Mouse (Mus musculus) large intestine, adult 2 months (tissue): ENCODE data around the gene 1810013L24Rik. TPM values are rescaled to one million over a fixed set of nuclear protein-coding genes. Genes with fewer than 3 reads are reported as not detected.

Experiments used
- DNase-seq: peaks from one replicate; pipeline ENCODE4 v3.0.0-alpha.2; 2012; ENCODE audit warnings: low read depth, low spot score
- WGBS: fragments of 180-500 bp; shearing (Covaris S2); methylation state at CpG from one replicate; pipeline ENCODE4 v1.1.7; 2018; 5-methylcytosine and 5-hydroxymethylcytosine counted together
- polyA plus RNA-seq: library from polyadenylated mRNA; depleted of rRNA; stranded (reverse); fragments of >200 nt; gene quantifications from 2 replicates; pipeline ENCODE4 v1.2.3, GENCODE M21; 2012

Gene 1810013L24Rik
- polyA plus RNA-seq, 1 experiment, result 13.9 TPM

DNA sequence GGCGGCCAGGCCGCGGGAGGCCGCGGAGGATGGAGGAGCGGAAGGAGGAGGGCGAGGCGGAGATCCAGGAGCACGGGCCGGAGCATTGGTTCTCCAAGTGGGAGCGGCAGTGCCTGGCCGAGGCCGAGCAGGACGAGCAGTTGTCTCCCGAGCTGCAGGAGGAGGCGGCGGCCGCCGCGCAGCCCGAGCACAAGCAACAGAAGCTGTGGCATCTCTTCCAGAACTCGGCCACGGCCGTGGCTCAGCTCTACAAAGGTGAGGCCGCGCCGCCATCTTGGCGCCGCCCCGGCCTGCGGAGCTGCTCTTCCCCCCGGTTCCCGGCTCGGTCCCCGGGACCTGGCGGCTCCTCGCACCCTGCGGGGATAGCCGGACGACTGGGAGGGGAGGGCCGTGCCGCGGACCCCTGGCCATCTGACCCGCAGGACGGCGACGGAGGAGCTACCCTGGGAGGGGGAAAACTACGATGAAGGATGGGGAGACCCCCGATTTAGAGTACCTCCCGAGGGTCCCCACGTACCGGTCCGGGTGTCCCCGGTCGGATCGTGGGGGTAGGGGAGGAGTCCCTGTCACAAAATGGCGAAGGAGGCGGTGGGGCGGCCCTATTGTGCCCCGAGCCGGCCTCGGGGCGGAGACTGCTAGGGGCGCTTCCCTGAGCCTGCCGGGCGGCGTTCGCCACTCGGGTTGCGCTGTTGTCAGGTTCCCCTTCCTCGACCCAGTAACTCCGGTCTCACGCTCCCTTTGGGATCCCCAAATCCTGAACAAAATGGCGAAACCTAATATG is 721 bp downstream of the 1810013L24Rik start:
- 0% methylated on average over 73 of the region's 74 CpGs for WGBS
- no peak for DNase-seq

DNA sequence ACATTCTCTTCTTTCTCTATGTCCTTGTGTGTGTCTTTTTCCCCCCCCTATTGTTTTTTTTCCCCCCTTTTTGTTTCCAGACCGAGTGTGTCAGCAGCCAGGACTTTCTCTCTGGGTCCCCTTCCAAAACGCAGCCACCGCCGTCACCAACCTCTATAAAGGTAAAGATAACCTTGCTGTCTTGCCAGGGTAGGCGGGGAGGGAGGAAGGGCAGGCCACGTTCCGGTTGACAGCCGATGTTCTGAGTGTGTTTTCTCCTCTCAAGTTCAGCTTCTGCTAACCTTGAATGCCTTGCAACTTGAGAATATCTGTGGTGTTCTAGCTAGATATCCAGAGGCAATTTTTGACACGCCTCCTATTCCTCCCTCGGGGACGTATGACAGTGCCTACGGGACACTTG is 1.3 kb downstream of the 1810013L24Rik start:
- no peak for DNase-seq
- 3% methylated on average over 12 of the region's 12 CpGs for WGBS

DNA sequence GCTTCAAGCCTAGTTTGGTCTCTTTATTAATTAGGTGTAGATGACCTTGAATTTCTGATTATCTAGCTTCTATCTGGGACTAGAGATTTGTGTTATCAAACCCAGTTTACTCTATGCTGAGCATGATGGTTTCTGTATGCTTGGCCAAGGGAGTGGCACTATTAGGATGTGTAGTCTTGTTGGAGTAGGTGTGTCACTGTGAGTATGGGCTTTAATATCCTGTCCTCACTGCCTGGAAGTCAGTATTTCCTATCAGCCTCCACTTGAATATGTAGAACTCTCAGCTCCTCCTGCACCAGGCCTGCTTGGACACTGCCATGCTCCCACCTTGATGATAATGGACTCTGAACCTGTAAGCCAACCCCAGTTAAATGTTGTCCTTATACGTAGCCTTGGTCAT is 7.0 kb downstream of the 1810013L24Rik start:
- 75% methylated on average over 1 of the region's 1 CpGs for WGBS
- DNase-seq, result no peak

DNA sequence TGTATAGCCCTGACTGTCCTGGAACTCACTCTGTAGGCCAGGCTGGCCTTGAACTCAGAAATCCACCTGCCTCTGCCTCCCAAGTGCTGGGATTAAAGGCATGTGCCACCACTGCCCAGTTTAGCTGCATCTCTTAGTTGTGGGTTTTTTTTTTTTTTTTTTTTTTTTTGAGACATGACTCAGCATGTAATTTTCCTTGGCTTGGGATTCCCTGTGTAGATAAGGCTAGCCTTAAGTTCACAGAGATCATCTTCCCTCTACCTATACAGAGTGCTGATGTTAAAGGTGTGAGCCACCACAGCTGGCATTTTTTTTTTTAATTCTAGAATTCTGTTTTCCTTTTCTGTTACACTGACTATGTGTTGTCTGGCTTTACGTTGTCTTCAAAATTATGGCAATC is 7.7 kb downstream of the 1810013L24Rik start:
- WGBS, result 91% methylated on average over 1 of the region's 1 CpGs
- no peak for DNase-seq

DNA sequence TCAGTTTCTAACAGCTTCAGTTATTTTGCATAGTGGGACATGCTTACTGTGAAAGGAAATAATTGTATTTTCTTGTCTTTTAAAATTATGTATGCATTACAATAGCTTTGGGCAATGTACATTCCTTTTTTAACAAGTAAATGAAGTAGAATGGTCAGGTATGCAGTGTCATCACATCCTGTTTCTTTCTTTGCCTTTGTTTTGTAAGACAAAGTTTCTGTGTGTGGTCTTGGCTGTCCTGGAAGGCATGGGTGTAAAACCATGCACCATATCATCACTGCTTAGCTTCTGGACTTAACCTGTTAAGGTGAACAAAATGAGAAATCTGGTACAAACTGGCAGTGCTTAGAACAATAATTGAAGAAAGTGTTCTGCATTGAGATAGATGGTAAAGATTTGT is 9.0 kb downstream of the 1810013L24Rik start:
- no peak for DNase-seq

DNA sequence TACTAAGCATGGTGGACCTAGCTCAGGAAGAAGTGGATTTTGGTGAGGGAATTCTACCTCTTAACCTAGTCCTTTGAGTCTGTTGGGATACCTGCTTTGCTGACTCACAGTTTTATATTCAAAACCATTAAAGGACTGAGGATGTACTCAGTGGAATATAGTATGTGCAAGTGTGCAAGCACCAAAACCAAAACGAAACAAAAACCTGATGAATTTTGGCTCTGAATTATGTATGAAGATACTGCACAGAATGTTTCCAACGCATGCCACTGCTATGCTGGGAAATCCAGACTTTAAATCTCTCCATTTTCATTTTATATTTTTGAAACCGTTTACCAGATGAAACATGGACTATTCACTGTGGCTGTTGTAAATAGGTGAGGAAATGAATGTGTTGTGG is 10.7 kb downstream of the 1810013L24Rik start:
- WGBS, result 59% methylated on average over 3 of the region's 3 CpGs
- no peak for DNase-seq

DNA sequence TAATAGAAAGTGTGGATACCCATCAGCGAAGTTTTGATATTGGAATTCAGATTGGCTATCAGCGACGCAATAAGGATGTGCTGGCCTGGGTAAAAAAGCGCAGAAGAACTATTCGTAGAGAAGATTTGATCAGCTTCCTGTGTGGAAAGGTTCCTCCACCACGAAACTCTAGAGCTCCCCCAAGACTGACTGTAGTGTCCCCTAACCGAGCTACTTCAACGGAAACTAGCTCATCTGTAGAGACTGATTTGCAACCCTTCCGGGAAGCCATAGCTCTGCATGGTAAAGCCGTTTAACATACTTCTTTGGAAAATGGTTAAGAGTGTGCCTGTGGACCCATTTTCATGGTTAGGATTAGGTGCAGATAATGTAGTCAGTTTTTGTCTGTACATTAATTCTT is 13.1 kb downstream of the 1810013L24Rik start:
- DNase-seq, result no peak
- WGBS, result 93% methylated on average over 10 of the region's 10 CpGs

DNA sequence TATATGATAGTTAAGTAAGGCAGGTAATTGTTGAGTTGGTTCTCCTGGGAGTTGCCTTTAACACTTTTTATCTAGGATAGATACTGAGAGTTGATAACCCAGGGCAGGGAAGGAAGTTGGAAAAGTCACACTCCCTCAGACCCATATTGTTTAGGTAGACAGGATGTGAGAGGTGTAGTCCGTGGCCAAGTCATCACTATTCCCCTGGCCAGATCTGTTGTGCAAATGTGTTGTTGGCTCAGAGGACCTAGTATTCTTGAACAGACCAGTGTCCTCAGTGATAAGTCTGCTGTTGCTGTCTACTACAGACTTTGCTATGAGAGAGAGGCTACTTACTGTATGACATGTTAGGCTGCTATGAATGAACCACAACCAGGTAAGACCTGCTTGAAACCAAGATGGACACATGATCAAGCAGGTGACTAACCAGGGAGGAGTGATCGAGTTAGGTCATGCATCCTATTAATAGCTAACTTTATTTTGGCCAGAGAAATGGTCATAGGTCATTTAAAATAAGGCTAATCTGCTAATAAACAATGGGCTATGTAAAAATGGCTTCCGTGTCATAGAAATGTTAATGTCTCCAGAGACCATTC is 13.8 kb downstream of the 1810013L24Rik start:
- DNase-seq, result no peak
- 73% methylated on average over 3 of the region's 3 CpGs for WGBS

DNA sequence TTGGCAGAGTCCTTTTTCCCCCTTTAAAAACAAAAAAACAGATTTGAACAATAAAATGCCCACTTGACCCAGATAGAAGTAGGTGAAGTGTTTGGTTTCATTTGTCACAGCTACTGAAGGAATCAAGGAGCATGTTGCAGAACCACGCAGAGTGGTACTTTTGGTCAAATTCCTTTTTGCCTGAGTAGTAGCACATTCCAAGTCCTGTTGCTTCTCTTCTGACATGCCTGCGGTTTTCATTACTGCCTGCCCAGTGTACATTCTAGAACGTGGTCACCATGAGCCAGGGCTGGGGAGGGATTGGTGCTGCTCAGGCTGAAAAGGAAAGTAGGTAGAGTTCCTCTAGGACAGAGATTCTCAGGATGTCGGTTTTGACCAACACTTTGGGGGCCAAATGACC is 16.1 kb downstream of the 1810013L24Rik start:
- DNase-seq, result no peak
- whole genome bisulfite sequencing, result 67% methylated on average over 4 of the region's 4 CpGs

DNA sequence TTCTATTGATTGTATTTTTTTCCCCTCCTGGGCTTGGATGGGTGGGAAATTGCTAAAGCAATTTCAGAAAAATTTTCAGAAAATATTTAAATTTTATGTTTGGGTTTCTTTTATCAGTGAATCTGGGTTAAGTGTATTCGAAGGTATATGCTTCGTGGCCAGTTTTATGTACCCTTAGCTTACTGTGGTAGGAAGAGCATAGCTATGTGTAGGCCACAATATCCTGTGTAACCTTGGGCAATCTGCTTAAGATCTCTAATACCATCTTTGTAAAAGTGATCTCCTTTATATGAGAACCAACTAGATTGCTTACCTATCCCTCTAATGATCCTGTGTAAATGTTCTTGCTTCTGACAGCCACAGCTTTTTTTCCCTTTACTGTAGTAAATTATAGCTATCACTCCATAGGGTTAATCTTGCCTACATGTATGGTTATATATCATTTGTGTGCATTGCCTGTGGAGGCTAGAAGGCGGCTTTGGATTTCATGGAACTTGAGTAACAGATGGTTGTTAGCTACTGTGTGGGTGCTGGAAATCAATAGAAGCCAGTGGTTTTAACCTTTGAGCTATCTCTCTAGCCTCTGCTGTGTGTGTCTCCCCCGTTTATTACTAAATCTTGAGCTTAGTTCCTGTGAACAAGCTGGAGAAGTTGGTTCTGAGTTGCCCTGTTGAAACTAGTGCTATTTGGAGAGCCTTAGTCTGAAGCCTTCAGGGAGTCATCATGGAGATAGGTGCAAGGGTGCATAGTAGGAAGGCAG is 18.6 kb downstream of the 1810013L24Rik start:
- 69% methylated on average over 4 of the region's 4 CpGs for WGBS
- DNase-seq, result no peak

DNA sequence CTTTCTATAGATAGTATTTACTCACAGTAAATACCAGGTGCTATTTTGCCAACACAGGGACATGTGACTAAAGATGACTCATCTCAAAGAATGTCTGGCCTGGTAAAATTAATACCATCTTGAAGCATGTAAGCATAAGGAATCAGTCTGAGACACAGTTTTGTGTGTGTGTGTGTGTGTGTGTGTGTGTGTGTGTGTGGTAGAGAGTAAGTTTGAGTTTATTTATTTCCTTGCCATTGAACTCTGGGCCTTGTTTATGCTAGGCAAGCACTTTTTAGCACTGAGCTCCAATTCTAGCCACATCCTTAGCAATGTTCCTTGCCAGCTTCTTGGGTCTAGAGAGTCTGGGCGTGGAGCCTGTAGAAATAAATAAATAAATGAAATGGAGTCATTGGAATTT is 20.0 kb downstream of the 1810013L24Rik start:
- no peak for DNase-seq
- WGBS, result 50% methylated on average over 1 of the region's 1 CpGs

DNA sequence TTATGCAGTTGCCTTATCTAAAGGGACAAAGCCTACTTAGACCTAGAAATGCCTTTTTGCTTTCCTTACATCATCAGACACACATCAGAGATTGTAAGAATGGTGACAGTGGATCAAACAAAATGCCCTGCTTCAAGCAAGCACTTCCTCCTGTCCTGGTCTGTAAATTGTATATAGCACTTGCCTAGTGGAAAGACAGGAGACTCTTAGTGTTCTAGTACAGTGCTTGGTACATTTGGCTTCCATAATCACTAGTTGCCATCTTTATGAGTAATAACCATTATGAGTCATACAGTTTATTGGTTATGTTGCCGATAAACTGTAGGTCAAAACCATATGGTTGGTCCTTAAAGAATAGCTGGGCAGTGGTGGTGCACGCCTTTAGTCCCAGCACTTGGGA is 25.2 kb downstream of the 1810013L24Rik start:
- WGBS, result 40% methylated on average over 2 of the region's 2 CpGs
- DNase-seq, result no peak

DNA sequence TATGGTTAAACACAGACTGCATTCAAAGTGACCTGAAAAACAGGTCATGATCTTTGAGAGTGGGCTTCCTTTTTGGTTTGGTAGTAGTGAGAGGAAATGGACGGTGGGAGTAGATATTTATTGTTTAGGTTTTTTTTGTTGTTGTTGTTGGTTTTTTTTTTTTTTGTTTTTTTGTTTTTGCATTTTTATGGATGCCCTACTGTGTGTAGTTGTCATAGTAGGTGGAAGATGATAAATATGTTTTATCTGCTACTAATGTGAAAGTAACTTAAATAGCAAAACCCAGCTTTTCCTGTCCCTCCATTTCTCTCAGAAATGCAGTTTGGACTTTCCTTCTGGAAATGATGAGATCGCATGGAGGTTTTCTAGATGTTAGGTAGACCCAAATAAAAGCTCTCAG is 26.9 kb downstream of the 1810013L24Rik start:
- 83% methylated on average over 2 of the region's 2 CpGs for WGBS
- no peak for DNase-seq

DNA sequence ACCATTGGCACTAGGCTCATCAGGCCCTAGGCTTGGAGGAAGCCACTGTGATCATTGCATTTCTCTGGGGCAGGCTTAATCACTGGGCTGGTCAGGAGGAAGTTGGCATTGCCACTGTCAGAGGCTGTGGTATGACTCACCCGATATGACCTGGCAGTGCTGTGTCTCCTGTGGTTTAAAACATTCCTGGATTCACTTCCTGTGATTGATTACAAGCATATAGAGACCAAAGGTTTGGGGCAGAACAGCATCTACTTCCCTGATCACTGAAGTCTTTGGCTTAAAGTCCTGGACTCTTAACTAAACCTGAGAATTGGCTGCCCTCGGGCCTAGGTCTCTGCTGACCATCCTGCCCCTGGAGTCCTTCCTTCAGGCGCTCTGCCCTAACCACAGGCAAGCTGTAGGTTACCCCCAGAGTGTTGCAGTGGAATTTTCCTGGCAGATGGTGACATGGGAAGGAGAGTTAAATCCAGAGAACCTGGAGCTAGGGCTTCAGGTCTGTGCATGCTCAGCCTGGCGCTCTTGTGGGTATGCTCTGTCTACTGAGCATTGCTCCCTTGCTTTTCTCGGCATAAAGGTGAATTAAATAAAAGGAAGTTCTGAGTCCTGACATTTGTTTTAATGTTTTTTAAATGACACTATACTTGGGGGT is 32.6 kb downstream of the 1810013L24Rik start:
- DNase-seq, result peak; percentile 66
- 45% methylated on average over 5 of the region's 5 CpGs for WGBS

DNA sequence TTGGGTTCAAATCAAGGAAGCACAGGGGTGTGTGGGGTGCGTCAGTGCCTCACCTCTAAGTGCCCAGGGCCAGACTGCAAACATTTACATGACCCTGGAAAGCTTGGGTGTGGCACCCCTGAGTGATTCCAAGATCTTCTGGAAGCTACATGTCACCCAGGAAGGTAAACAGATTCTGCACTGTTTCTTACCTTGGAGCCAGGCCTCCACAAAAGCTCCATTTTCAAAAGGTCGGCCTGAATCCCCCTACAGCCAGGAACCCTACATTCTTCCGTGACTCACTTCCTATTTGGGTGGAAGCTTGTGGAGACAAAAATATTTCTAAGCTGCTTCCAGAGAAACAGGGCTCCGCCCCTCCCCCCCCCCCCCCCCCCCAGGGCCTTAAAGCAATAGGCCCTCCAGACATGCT is 34.3 kb downstream of the 1810013L24Rik start:
- DNase-seq, result peak; percentile 61
- 5% methylated on average over 4 of the region's 4 CpGs for WGBS

DNA sequence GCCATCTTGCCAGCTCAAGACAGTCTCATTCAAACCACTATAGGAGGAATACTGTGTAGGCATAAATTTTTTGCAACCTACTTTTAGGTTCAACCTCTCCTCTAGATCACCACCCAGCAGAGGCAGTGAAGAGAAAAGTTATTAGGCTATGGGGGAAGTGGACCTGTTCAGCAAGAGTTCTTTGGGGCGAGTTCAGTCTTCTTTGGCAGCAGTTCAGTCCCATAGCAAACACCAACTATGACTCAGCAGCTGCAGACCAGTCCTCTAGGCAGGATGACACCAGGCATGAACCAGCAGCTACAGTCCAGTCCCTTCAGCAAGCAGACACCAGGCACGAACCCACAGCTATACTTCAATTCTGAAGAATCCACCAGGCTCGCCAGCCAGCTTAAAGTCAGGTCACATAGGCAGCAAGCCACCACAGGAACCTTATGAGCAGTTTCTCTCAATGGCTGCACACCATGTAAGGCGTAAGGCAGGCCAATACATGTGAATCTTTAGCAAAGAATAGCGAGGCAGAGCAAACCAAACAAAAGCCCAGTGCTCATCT is 37.6 kb downstream of the 1810013L24Rik start:
- 71% methylated on average over 5 of the region's 5 CpGs for WGBS
- no peak for DNase-seq

DNA sequence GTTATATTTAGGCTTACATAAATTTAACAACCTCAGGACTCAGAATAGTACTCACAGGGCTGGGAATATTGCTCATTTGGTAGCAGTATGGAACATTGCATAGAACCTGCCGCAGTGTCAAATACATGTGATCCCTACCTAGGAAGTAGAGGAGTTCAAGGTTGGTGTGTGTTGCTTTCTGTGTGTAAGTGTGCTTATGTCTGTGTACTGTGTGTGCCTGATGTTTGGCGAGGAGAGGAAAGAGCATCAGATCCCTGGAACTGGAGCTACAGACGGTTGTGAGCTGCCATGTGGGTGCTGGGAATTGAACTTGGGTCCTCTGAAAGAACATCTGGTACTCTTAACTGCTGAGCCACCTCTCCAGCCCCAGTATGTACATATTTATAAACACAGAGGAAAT is 38.6 kb downstream of the 1810013L24Rik start:
- WGBS, result 82% methylated on average over 3 of the region's 3 CpGs

DNA sequence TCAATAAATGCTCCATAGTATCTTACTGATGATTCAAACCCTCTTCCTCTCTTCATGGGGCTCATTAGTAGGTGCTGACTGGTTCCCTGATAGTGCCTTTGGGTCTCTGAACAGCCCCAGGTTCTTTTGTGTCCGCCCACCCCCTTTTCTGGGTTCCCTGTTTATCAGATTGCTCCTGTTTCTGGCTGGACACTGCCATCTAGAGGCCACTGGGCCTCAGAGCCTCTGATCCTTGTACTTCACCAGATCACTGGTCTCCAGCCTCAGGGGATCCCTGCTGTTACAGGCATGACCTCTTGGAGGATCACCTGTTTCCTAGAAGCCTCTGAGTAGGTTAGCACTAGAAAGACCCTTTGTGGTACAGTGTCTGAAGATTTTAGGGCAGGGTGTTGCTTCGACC is 39.8 kb downstream of the 1810013L24Rik start:
- no peak for DNase-seq
- 23% methylated on average over 2 of the region's 2 CpGs for WGBS

More for the DNA sequence above, 38.6 kb downstream of the 1810013L24Rik start:
- no peak for DNase-seq

DNA sequence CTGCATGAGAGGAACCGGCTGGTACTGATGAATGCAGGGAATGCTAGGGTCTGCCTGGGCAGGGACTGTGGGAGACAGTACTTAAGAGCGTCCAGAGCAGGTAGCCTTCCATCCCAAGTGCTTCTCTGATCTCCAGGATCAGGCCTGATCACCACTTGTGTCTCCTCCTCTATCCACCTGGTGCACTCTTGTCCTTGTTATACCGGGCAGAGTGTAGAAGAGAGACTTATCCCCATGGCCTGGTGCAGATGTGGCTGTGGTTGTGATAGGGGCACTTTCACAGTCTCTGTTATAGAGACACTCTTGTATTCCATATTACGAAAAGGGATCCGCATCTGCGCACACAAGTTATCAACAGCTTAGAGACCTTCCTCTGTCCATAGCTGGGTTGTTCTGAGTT is 41.5 kb downstream of the 1810013L24Rik start:
- WGBS, result 86% methylated on average over 6 of the region's 6 CpGs
- DNase-seq, result no peak

DNA sequence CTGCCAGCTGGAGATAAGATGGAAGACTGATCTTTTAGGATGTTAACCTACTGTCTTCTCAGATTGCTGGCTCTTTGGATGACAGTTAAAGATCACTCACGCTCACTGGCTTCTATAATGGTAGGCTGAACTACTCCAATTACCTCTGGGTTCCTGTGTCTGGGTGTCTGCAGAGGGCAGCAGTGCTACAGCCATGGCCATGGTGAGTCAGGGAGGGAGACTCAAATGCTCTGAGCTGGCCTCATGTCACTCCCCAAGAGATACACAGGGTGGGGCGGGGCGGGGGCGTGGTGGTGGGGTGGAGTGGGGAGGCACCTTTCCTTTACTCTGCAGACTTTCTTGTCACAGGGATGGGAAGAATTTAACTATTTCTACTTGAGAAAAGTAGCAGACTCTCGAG is 42.1 kb downstream of the 1810013L24Rik start:
- no peak for DNase-seq
- 20% methylated on average over 5 of the region's 5 CpGs for WGBS
